Mouse (Mus musculus) C2C12 (cell line): ENCODE data around the gene Zdhhc9. TPM values are rescaled to one million over a fixed set of nuclear protein-coding genes. Genes with fewer than 3 reads are reported as not detected.

Source experiments
- H3K27me3 ChIP-seq: one replicate; pipeline ENCODE4 v1.6.1; 2011; ENCODE audit not compliant: control insufficient read depth, insufficient read depth, insufficient read length
- H3K36me3 ChIP-seq: one replicate; pipeline ENCODE4 v1.6.1; 2011; ENCODE audit not compliant: control insufficient read depth, insufficient read depth
- H3K4me3 ChIP-seq: one replicate; pipeline ENCODE4 v1.5.1; 2011; ENCODE audit warnings: mild to moderate bottlenecking, control low read depth; ENCODE audit not compliant: poor library complexity, insufficient read depth, severe bottlenecking
- H3K79me2 ChIP-seq: one replicate; pipeline ENCODE4 v1.6.1; 2011; ENCODE audit not compliant: control insufficient read depth, insufficient read depth
- H3K79me3 ChIP-seq: one replicate; pipeline ENCODE4 v1.6.1; 2011; ENCODE audit warnings: low read depth, control low read depth
- H3ac ChIP-seq: one replicate; pipeline ENCODE3; 2011; ENCODE audit warnings: low read depth; ENCODE audit not compliant: control insufficient read depth, insufficient read length
- CEBPB ChIP-seq: IDR thresholded peaks from one replicate; pipeline ENCODE4 v1.6.1; 2011; ENCODE audit warnings: low read depth, mild to moderate bottlenecking, control low read depth, moderate library complexity
- CTCF ChIP-seq: IDR thresholded peaks from one replicate; pipeline ENCODE4 v1.5.1; 2011; ENCODE audit not compliant: control insufficient read depth, insufficient read depth, insufficient read length
- FOSL1 ChIP-seq: IDR thresholded peaks from one replicate; pipeline ENCODE4 v1.8.0; 2011; ENCODE audit warnings: mild to moderate bottlenecking, low read length; ENCODE audit not compliant: poor library complexity, insufficient read depth, severe bottlenecking
- MAX ChIP-seq: IDR thresholded peaks from one replicate; pipeline ENCODE4 v1.6.1; 2011; ENCODE audit warnings: mild to moderate bottlenecking, control low read depth
- MYOD1 ChIP-seq: IDR thresholded peaks from one replicate; pipeline ENCODE4 v1.6.1; 2011; ENCODE audit warnings: low read depth; ENCODE audit not compliant: control insufficient read depth, insufficient read length
- MYOG ChIP-seq: IDR thresholded peaks from one replicate; pipeline ENCODE4 v1.6.1; 2011; ENCODE audit not compliant: control insufficient read depth, insufficient read length; ENCODE audit errors: extremely low read depth
- USF1 ChIP-seq: IDR thresholded peaks from one replicate; pipeline ENCODE4 v1.6.1; 2011; ENCODE audit warnings: low read depth, mild to moderate bottlenecking, control low read depth, moderate library complexity
- polyA plus RNA-seq: library from polyadenylated mRNA; unstranded; fragments of >200 nt; fragmentation: generic; extraction: Trizol; gene quantifications from one replicate; pipeline ENCODE4 v1.2.1, GENCODE M21; 2012; ENCODE audit warnings: missing spikeins

Zdhhc9 gene
- polyA plus RNA-seq, 1 experiment: 5.9 TPM

- Histone ChIP-seq H3ac (no peak overlapping the region), H3K4me3 (no peak overlapping the region), H3K27me3 (no peaks in the 10 kb centered on the region), H3K79me2 (no peaks in the 10 kb centered on the region), H3K36me3 (no peaks in the 10 kb centered on the region), H3K79me3 (no peaks in the 10 kb centered on the region)
- TF ChIP-seq CEBPB (no peak), CTCF (no peak), MYOG (no peak), MYOD1 (no peak), FOSL1 (no peak), USF1 (no peak), MAX (no peak)
Observed at GRCm38 (mm10) chrX:48202995-48203394, 5.7 kb downstream of the Zdhhc9 start.

- TF ChIP-seq USF1 (no peak), MAX (no peak), MYOD1 (no peak), CTCF (no peak), CEBPB (no peak), MYOG (no peak), FOSL1 (no peak)
- Histone ChIP-seq H3K27me3 (no peaks in the 10 kb centered on the region), H3ac (no peak overlapping the region), H3K79me2 (no peaks in the 10 kb centered on the region), H3K36me3 (no peaks in the 10 kb centered on the region), H3K79me3 (no peaks in the 10 kb centered on the region), H3K4me3 (no peak overlapping the region)
Observed at GRCm38 (mm10) chrX:48202436-48202835, 6.2 kb downstream of the Zdhhc9 start.

GRCm38 (mm10) chrX:48201973-48202372 is 6.7 kb downstream of the Zdhhc9 start:
- Histone ChIP-seq H3K79me2 (no peaks in the 10 kb centered on the region), H3K27me3 (no peaks in the 10 kb centered on the region), H3ac (no peak overlapping the region), H3K4me3 (no peak overlapping the region), H3K36me3 (no peaks in the 10 kb centered on the region), H3K79me3 (no peaks in the 10 kb centered on the region)
- TF ChIP-seq MYOD1 (no peak), CTCF (no peak), MYOG (no peak), USF1 (no peak), CEBPB (no peak), MAX (no peak), FOSL1 (no peak)

- H3K27me3 ChIP-seq: no peaks in the 10 kb centered on the region
- no peaks in the 10 kb centered on the region for H3K79me3 ChIP-seq
- no peak for TF ChIP-seq MYOG
- no peak for TF ChIP-seq FOSL1
- TF ChIP-seq MAX: no peak
- no peak for TF ChIP-seq CEBPB
- TF ChIP-seq USF1: no peak
- TF ChIP-seq MYOD1: no peak
- no peak for TF ChIP-seq CTCF
- no peaks in the 10 kb centered on the region for H3K36me3 ChIP-seq
- no peaks in the 10 kb centered on the region for H3K79me2 ChIP-seq
- H3K4me3 ChIP-seq: no peak overlapping the region
- no peak overlapping the region for H3ac ChIP-seq
Observed at GRCm38 (mm10) chrX:48200699-48201098, 8.0 kb downstream of the Zdhhc9 start.

- Histone ChIP-seq H3K27me3 (no peaks in the 10 kb centered on the region), H3ac (no peak overlapping the region), H3K79me3 (no peaks in the 10 kb centered on the region), H3K36me3 (no peaks in the 10 kb centered on the region), H3K4me3 (no peak overlapping the region), H3K79me2 (no peaks in the 10 kb centered on the region)
- TF ChIP-seq CEBPB (no peak), MYOD1 (no peak)
Observed at GRCm38 (mm10) chrX:48199026-48199425, 9.7 kb downstream of the Zdhhc9 start.

GRCm38 (mm10) chrX:48197856-48198255 is 10.8 kb downstream of the Zdhhc9 start:
- H3K36me3 ChIP-seq: no peaks in the 10 kb centered on the region
- H3K4me3 ChIP-seq: no peak overlapping the region
- no peaks in the 10 kb centered on the region for H3K79me2 ChIP-seq
- TF ChIP-seq CTCF (no peak), CEBPB (no peak), FOSL1 (no peak), MYOD1 (no peak), USF1 (no peak), MAX (no peak), MYOG (no peak)
- H3ac ChIP-seq: no peak overlapping the region
- no peaks in the 10 kb centered on the region for H3K79me3 ChIP-seq
- H3K27me3 ChIP-seq: no peaks in the 10 kb centered on the region
